Mouse (Mus musculus): ENCODE data around the gene Mfsd9. TPM values are rescaled to one million over a fixed set of nuclear protein-coding genes. Genes with fewer than 3 reads are reported as not detected.

Mfsd9 gene
- total RNA-seq, 4 experiments from 2014 or later = 5.5 to 6.8 (median 6.1) TPM

Other genes starting within 250 kb of the Mfsd9 start
- 10 to 100 TPM; 16.1 to 29.7 (median 19.4) TPM for gene Slc9a4, start 210.6 kb downstream of the Mfsd9 start, total RNA-seq (2022)
- 10 to 100 TPM; 19.2 to 25.4 (median 21.7) TPM for gene Slc9a2, start 110.1 kb downstream of the Mfsd9 start, total RNA-seq (2022)
- gene Tmem182, start 14.9 kb upstream of the Mfsd9 start, total RNA-seq (2022) = under 1 TPM in 3 of 4 experiments, not detected in 1; 0.13 to 0.23 (median 0.16) TPM